Mouse (Mus musculus) lung, embryonic 16.5 days (tissue): Measurements from ENCODE around the gene Zfp235. TPM values are rescaled to one million over a fixed set of nuclear protein-coding genes. Genes with fewer than 3 reads are reported as not detected.

Experiments used
- ATAC-seq: fragments of 200-750 bp; cut with Nextera tagmentation; 2 replicates; pipeline ENCODE4 v1.8.0; 2017; ENCODE audit warnings: low read depth, mild to moderate bottlenecking, moderate library complexity
- H3K27ac ChIP-seq: fragments of 300-500 bp; sonication (generic); 2 replicates; pipeline ENCODE4 v1.5.1; 2014; ENCODE audit warnings: mild to moderate bottlenecking, control low read depth, low read length
- H3K27me3 ChIP-seq: fragments of 300-500 bp; sonication (generic); 2 replicates; pipeline ENCODE4 v1.6.1; 2014; ENCODE audit warnings: low read depth, low read length, mixed read lengths; ENCODE audit not compliant: control insufficient read depth, insufficient read depth
- H3K36me3 ChIP-seq: fragments of 300-500 bp; sonication (generic); 2 replicates; pipeline ENCODE4 v1.6.1; 2014; ENCODE audit warnings: low read length; ENCODE audit not compliant: control insufficient read depth, insufficient read depth
- H3K4me1 ChIP-seq: fragments of 300-500 bp; sonication (generic); replicated peaks from 2 replicates; pipeline ENCODE4 v1.6.1; 2014; ENCODE audit warnings: low read length, mixed read lengths; ENCODE audit not compliant: control insufficient read depth, insufficient read depth
- H3K4me2 ChIP-seq: fragments of 300-500 bp; sonication (generic); 2 replicates; pipeline ENCODE4 v1.6.1; 2014; ENCODE audit warnings: low read depth, low read length, control low read depth
- H3K4me3 ChIP-seq: fragments of 300-500 bp; sonication (generic); 2 replicates; pipeline ENCODE4 v1.5.1; 2014; ENCODE audit warnings: mild to moderate bottlenecking, low read length, control low read depth
- H3K9ac ChIP-seq: fragments of 300-500 bp; sonication (generic); 2 replicates; pipeline ENCODE4 v1.6.1; 2014; ENCODE audit warnings: low read length, control low read depth
- H3K9me3 ChIP-seq: fragments of 300-500 bp; sonication (generic); 2 replicates; pipeline ENCODE4 v1.6.1; 2016; ENCODE audit warnings: low read length; ENCODE audit not compliant: control insufficient read depth
- WGBS: fragments of 180-500 bp; shearing (Covaris S2); extraction: QIAGEN DNeasy Blood & Tissue Kit; methylation state at CpG from one replicate; pipeline ENCODE4 v1.1.7; 2014; 5-methylcytosine and 5-hydroxymethylcytosine counted together
- polyA plus RNA-seq: library from polyadenylated mRNA; unstranded; fragments of >200 nt; fragmentation: Nextera tagmentation; extraction: Ambion mirVana; gene quantifications from 2 replicates; pipeline ENCODE4 v1.2.1, GENCODE M21; 2015

Zfp235 gene
- 18.4 and 18.5 TPM in 2 replicates for polyA plus RNA-seq

GRCm38 (mm10) chr7:24133996-24134828 lies at the start of gene Zfp235:
Gene Zfp235 (plus strand): TSS chr7:24134169.
- Histone ChIP-seq H3K36me3 (peaks cover 20% of the 10 kb centered on the region), H3K9me3 (no peaks in the 10 kb centered on the region), H3K27ac (peak within 1 kb of the TSS; percentile 36; the same call in 1 of the 2 replicates), H3K4me3 (peak within 1 kb of the TSS; percentile 87), H3K9ac (peak within 1 kb of the TSS; percentile 85), H3K27me3 (no peaks in the 10 kb centered on the region), H3K4me1 (peaks cover 11% of the 10 kb centered on the region), H3K4me2 (peak within 1 kb of the TSS; percentile 91)
- 2% methylated on average over 32 of the region's 32 CpGs for WGBS
- peak; percentile 96 for ATAC-seq

- Histone ChIP-seq H3K27ac (no peak overlapping the region), H3K36me3 (peaks cover 21% of the 10 kb centered on the region), H3K4me3 (no peak overlapping the region), H3K9ac (no peak overlapping the region), H3K4me2 (no peak overlapping the region), H3K27me3 (no peaks in the 10 kb centered on the region), H3K4me1 (peaks cover 8% of the 10 kb centered on the region), H3K9me3 (peaks cover 2% of the 10 kb centered on the region; the same call in 1 of the 2 replicates)
- 85% methylated on average over 4 of the region's 4 CpGs for WGBS
- ATAC-seq, result no peak
Observed at GRCm38 (mm10) chr7:24086871-24087270, 47.1 kb upstream of the Zfp235 start.

GRCm38 (mm10) chr7:24087485-24088125 lies 46.4 kb upstream of the Zfp235 start:
- Histone ChIP-seq H3K4me1 (peaks cover 8% of the 10 kb centered on the region), H3K9me3 (no peaks in the 10 kb centered on the region; the same call in 1 of the 2 replicates), H3K9ac (no peak overlapping the region), H3K27ac (no peak overlapping the region), H3K27me3 (no peaks in the 10 kb centered on the region), H3K4me3 (no peak overlapping the region), H3K36me3 (peaks cover 21% of the 10 kb centered on the region), H3K4me2 (no peak overlapping the region)
- ATAC-seq, result no peak
- WGBS, result 95% methylated on average over 12 of the region's 12 CpGs

- no peak for ATAC-seq
- no peak overlapping the region for H3K27ac ChIP-seq
- WGBS, result 94% methylated on average over 9 of the region's 9 CpGs
Observed at GRCm38 (mm10) chr7:24104403-24104802, 29.6 kb upstream of the Zfp235 start.

GRCm38 (mm10) chr7:24105144-24105703 lies 28.7 kb upstream of the Zfp235 start:
- no peak overlapping the region for H3K27ac ChIP-seq
- WGBS, result 94% methylated on average over 18 of the region's 18 CpGs
- no peak overlapping the region for H3K4me3 ChIP-seq
- no peaks in the 10 kb centered on the region for H3K27me3 ChIP-seq
- peaks cover 89% of the 10 kb centered on the region for H3K36me3 ChIP-seq
- H3K4me2 ChIP-seq, result no peak overlapping the region
- H3K4me1 ChIP-seq, result no peaks in the 10 kb centered on the region
- no peak for ATAC-seq
- no peak overlapping the region for H3K9ac ChIP-seq
- H3K9me3 ChIP-seq, result peaks cover 82% of the 10 kb centered on the region

More at GRCm38 (mm10) chr7:24104403-24104802, 29.6 kb upstream of the Zfp235 start:
- Histone ChIP-seq H3K9me3 (peaks cover 77% of the 10 kb centered on the region), H3K9ac (no peak overlapping the region), H3K36me3 (peaks cover 94% of the 10 kb centered on the region), H3K27me3 (no peaks in the 10 kb centered on the region), H3K4me3 (no peak overlapping the region), H3K4me1 (no peaks in the 10 kb centered on the region), H3K4me2 (no peak overlapping the region)

GRCm38 (mm10) chr7:24110839-24111238 lies 23.1 kb upstream of the Zfp235 start:
- Histone ChIP-seq H3K4me2 (no peak overlapping the region), H3K27me3 (no peaks in the 10 kb centered on the region), H3K36me3 (peaks cover 33% of the 10 kb centered on the region), H3K4me1 (peaks cover 2% of the 10 kb centered on the region; the same call in 1 of the 2 replicates), H3K9ac (no peak overlapping the region), H3K4me3 (no peak overlapping the region), H3K9me3 (peaks cover 37% of the 10 kb centered on the region), H3K27ac (no peak overlapping the region)
- 91% methylated on average over 7 of the region's 7 CpGs for WGBS
- no peak for ATAC-seq

GRCm38 (mm10) chr7:24111772-24112155 lies 22.2 kb upstream of the Zfp235 start:
- H3K36me3 ChIP-seq, result peaks cover 24% of the 10 kb centered on the region
- peaks cover 28% of the 10 kb centered on the region for H3K9me3 ChIP-seq
- 5% methylated on average over 9 of the region's 9 CpGs for WGBS
- peak overlapping the region; percentile 87 for H3K9ac ChIP-seq
- H3K4me2 ChIP-seq, result peak overlapping the region; percentile 73
- ATAC-seq, result peak; percentile 55
- H3K27me3 ChIP-seq, result no peaks in the 10 kb centered on the region
- H3K27ac ChIP-seq, result peak overlapping the region; percentile 88
- peaks cover 2% of the 10 kb centered on the region; the same call in 1 of the 2 replicates for H3K4me1 ChIP-seq
- peak overlapping the region; percentile 74 for H3K4me3 ChIP-seq

GRCm38 (mm10) chr7:24112156-24112856 lies 21.7 kb upstream of the Zfp235 start, which contains the start of gene Zfp112:
Gene Zfp112 (plus strand): TSS chr7:24112314.
- peaks cover 18% of the 10 kb centered on the region for H3K36me3 ChIP-seq
- H3K4me2 ChIP-seq, result peak within 1 kb of the TSS; percentile 73
- no peaks in the 10 kb centered on the region for H3K27me3 ChIP-seq
- H3K4me3 ChIP-seq, result peak within 1 kb of the TSS; percentile 74
- H3K9ac ChIP-seq, result peak within 1 kb of the TSS; percentile 87
- under 1% methylated on average over 23 of the region's 23 CpGs for WGBS
- H3K9me3 ChIP-seq, result peaks cover 23% of the 10 kb centered on the region
- peak; percentile 97 for ATAC-seq
- H3K4me1 ChIP-seq, result peaks cover 2% of the 10 kb centered on the region; the same call in 1 of the 2 replicates
- H3K27ac ChIP-seq, result peak within 1 kb of the TSS; percentile 88
